Mouse (Mus musculus): ENCODE results near the gene Soat2. TPM values are rescaled to one million over a fixed set of nuclear protein-coding genes. Genes with fewer than 3 reads are reported as not detected.

The Soat2 gene
- polyA plus RNA-seq, 1 experiment from 2014 or later, result 0.53 TPM

DNA sequence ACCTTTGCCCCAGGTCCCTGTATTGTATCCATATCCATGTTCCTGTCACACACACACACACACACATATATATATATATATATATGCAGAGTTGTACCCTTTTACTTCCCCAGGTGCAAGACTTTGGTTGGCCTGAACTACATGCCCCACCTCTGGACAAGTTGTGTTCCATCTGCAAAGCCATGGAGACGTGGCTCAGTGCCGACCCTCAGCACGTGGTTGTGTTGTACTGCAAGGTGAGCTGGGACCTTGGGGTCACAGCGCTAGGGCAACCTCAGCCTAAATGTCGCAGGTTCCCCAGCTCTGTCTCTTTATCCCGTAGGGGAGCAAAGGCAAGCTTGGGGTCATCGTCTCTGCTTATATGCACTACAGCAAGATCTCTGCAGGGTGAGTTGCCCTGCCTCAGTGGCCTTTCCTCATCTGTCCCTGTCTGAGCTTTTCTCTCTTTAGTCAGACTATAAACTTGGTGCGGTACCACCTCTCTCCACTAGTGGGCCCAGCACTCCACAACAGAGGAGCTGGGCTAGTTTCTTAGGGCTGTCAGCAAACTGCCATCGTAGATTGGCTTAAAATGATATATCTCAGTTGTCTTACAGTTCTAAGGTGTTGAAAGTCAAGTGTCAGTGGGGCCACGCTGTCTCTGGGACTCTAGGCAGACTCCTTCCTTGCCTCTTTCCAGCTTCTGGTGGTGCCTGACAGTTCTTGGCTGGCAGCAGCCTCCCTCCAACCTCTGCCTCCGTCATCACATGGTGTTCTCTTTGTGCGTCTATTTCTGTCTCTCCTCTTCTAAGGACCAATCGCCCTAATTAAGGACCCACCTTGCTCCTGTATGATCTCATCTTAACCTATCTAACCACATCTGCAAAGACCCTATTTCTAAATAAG, 42.4 kb upstream of the Soat2 start:
- no peak for ATAC-seq (ENCODE audit: extremely low read depth, insufficient number of reproducible peaks, low FRiP score, low TSS enrichment)
- 38% methylated on average over 13 of the region's 13 CpGs for WGBS
- Histone ChIP-seq H3K4me2 (0 out of 2 replicates have a peak overlapping the region, but pooled peaks have one; percentile 89), H3K36me3 (peaks cover 70% of the 10 kb centered on the region), H3K27ac (replicated peaks) (0 out of 2 replicates have a peak overlapping the region, but pooled peaks have one; percentile 22), H3K9me3 (no peaks in the 10 kb centered on the region), H3K9ac (no peak overlapping the region), H3K27me3 (replicated peaks) (0 out of 2 replicates have a peak, but pooled peaks cover 15% of the 10 kb centered on the region), H3K4me1 (peaks cover 69% of the 10 kb centered on the region), H3K4me3 (no peak overlapping the region)

DNA sequence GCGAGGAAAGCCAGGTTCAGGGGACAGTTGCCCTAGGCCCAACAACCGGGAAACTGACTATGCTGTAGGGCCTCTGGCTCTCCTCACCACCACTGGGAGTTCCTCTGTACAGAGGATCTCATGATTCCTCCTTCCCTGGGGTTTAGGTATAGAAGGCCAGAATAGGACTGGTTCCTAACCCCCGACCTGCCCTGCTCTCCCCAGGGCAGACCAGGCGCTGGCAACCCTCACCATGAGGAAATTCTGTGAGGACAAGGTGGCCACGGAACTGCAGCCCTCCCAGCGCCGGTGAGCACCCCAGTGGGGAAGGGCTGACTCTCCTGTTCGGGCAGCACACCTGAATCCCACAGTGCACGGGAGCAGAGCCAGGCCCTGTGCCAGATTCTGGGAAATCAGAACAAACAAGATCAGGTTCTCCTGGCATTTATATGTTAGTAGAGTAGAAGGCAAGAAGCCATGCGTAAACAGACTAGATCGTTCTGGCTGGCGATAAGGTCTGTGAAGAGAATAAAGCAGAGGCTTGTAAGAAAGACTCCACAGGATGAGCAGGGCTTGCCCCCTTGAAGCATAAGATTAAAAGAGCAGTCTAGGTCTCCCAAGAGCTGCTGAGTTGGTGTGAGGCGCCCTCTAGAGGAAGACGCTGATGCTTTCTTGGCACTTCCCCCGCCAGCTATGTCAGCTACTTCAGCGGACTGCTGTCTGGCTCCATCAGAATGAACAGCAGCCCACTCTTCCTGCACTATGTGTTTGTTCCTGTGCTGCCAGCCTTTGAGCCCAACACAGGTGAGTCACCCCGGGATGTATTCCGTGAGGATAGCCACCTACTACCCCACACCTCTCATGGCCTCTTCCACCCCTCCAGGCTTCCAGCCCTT, 41.4 kb upstream of the Soat2 start:
- Histone ChIP-seq H3K4me2 (no peak overlapping the region), H3K27ac (replicated peaks) (peak overlapping the region; percentile 22; the same call in 1 of the 2 replicates), H3K27me3 (replicated peaks) (0 out of 2 replicates have a peak, but pooled peaks cover 15% of the 10 kb centered on the region), H3K4me1 (peaks cover 60% of the 10 kb centered on the region), H3K4me3 (no peak overlapping the region), H3K9me3 (no peaks in the 10 kb centered on the region), H3K9ac (peak overlapping the region; percentile 30), H3K36me3 (peaks cover 79% of the 10 kb centered on the region)
- no peak for ATAC-seq (ENCODE audit: extremely low read depth, insufficient number of reproducible peaks, low FRiP score, low TSS enrichment)
- WGBS, result 51% methylated on average over 18 of the region's 18 CpGs

DNA sequence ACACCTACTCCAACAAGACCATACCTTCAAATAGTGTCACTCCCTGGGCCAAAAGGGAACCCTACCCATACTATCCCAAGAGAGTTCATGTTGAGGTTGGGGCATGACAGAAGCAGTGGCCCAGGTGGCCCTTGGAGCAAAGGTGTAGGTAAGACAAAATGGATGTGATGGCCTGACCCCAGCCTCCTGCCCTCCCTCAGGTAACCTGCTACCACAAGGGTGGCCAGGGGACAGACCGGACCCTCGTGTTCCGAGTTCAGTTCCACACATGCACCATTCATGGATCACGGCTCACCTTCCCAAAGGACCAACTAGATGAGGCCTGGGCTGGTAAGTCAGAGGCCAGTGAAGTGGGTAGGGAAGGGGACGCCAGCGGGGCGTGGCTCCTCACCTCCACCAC, 40.1 kb upstream of the Soat2 start:
- ATAC-seq (ENCODE audit: extremely low read depth, insufficient number of reproducible peaks, low FRiP score, low TSS enrichment), result no peak
- no peak overlapping the region for H3K9ac ChIP-seq
- no peak overlapping the region for H3K27ac ChIP-seq (replicated peaks)
- H3K36me3 ChIP-seq, result peaks cover 90% of the 10 kb centered on the region
- 93% methylated on average over 7 of the region's 7 CpGs for WGBS
- no peak overlapping the region for H3K4me2 ChIP-seq
- peaks cover 46% of the 10 kb centered on the region for H3K4me1 ChIP-seq
- 0 out of 2 replicates have a peak, but pooled peaks cover 14% of the 10 kb centered on the region for H3K27me3 ChIP-seq (replicated peaks)
- H3K9me3 ChIP-seq, result no peaks in the 10 kb centered on the region
- H3K4me3 ChIP-seq, result no peak overlapping the region

DNA sequence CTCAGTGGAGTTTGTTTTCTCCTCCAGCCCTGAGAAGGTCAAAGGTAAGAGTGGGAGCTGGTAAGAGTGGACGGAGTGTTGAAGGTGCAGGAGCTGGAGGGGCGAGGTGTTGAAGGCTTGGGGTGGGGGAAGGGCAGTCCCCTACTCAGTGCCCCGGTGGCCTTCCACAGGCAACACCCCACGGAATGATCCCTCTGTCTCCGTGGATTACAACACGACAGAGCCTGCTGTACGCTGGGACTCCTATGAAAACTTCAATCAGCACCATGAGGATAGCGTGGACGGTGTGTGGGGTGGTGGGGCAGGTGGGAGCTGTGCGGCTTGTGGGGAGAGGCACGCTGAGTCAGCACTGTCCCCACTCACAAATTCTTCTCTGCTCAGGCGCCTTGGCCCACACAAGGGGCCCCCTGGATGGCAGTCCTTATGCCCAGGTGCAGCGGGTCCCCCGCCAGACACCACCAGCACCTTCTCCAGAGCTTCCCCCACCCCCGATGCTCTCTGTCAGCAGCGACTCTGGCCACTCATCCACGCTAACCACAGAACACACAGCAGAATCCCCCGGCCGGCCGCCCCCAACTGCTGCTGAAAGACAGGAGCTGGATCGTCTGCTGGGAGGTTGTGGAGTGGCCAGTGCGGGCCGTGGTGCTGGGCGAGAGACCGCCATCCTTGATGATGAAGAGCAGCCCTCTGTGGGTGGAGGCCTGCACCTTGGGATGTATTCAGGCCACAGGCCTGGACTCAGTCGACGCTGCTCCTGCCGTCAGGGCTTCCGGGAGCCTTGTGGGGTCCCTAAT, 39.4 kb upstream of the Soat2 start:
- WGBS, result 71% methylated on average over 29 of the region's 29 CpGs
- Histone ChIP-seq H3K9me3 (no peaks in the 10 kb centered on the region), H3K27ac (replicated peaks) (no peak overlapping the region), H3K27me3 (replicated peaks) (0 out of 2 replicates have a peak, but pooled peaks cover 13% of the 10 kb centered on the region), H3K4me1 (peaks cover 41% of the 10 kb centered on the region), H3K4me3 (no peak overlapping the region), H3K9ac (peak overlapping the region; percentile 47; the same call in 1 of the 2 replicates), H3K36me3 (peaks cover 95% of the 10 kb centered on the region), H3K4me2 (no peak overlapping the region)
- no peak for ATAC-seq (ENCODE audit: extremely low read depth, insufficient number of reproducible peaks, low FRiP score, low TSS enrichment)

DNA sequence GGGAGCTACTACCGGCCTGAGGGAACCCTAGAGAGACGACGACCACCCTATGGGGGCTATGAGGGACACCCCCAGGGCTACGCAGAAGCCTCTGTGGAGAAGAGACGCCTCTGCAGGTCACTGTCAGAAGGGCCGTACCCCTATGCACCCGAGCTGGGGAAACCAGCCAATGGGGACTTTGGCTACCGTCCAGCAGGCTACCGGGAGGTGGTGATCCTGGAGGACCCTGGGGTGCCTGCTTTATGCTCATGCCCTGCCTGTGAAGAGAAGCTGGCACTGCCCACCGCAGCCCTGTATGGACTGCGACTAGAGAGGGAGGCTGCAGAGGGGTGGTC, 38.9 kb upstream of the Soat2 start:
- no peak for ATAC-seq (ENCODE audit: extremely low read depth, insufficient number of reproducible peaks, low FRiP score, low TSS enrichment)
- 80% methylated on average over 11 of the region's 11 CpGs for WGBS
- H3K27me3 ChIP-seq (replicated peaks), result 0 out of 2 replicates have a peak, but pooled peaks cover 8% of the 10 kb centered on the region
- no peaks in the 10 kb centered on the region for H3K9me3 ChIP-seq
- H3K4me1 ChIP-seq, result peaks cover 39% of the 10 kb centered on the region
- H3K4me3 ChIP-seq, result no peak overlapping the region
- no peak overlapping the region for H3K9ac ChIP-seq
- H3K4me2 ChIP-seq, result no peak overlapping the region
- H3K27ac ChIP-seq (replicated peaks), result no peak overlapping the region
- peaks cover 99% of the 10 kb centered on the region for H3K36me3 ChIP-seq

DNA sequence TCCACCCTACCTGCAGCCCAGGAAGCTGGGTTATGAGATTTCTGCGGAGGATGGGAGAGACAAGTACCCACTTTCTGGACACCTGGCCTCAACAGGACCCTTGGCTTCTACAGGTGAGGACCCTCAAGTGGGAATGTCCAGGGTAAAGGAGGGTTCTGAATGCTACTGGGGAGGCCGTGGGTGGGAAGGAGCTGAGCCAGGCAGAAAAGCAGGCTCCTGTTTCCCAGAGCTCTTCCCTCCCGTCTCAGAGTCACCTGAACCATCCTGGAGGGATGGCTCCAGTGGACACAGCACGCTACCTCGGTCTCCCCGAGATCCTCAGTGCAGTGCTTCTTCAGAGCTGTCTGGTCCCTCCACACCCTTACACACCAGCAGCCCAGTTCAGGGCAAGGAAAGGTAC, 38.1 kb upstream of the Soat2 start:
- WGBS, result 76% methylated on average over 6 of the region's 6 CpGs
- ATAC-seq (ENCODE audit: extremely low read depth, insufficient number of reproducible peaks, low FRiP score, low TSS enrichment), result no peak
- Histone ChIP-seq H3K36me3 (peaks cover 99% of the 10 kb centered on the region), H3K4me2 (no peak overlapping the region), H3K27ac (replicated peaks) (no peak overlapping the region), H3K9ac (no peak overlapping the region), H3K9me3 (no peaks in the 10 kb centered on the region), H3K27me3 (replicated peaks) (0 out of 2 replicates have a peak, but pooled peaks cover 1% of the 10 kb centered on the region), H3K4me1 (peaks cover 38% of the 10 kb centered on the region), H3K4me3 (no peak overlapping the region)

DNA sequence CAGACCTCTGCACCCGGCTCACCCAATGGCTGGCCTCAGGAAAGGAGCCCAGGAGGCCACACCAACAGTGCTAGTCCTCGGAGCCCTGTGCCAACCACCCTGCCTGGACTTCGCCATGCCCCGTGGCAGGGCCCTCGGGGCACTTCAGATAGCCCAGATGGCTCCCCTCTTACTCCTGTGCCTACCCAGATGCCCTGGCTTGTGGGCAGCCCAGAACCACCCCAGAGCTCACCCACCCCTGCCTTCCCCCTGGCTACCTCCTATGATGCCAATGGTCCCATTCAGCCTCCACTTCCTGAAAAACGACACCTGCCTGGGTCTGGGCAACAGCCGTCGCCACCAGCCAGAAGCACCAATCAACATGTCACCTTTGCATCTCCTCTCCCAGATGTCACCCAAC, 37.5 kb upstream of the Soat2 start:
- no peak overlapping the region for H3K4me2 ChIP-seq
- no peak overlapping the region for H3K4me3 ChIP-seq
- no peak overlapping the region for H3K27ac ChIP-seq (replicated peaks)
- no peaks in the 10 kb centered on the region for H3K27me3 ChIP-seq (replicated peaks)
- peaks cover 99% of the 10 kb centered on the region for H3K36me3 ChIP-seq
- no peak overlapping the region for H3K9ac ChIP-seq
- no peaks in the 10 kb centered on the region for H3K9me3 ChIP-seq
- ATAC-seq (ENCODE audit: extremely low read depth, insufficient number of reproducible peaks, low FRiP score, low TSS enrichment), result no peak
- peaks cover 33% of the 10 kb centered on the region for H3K4me1 ChIP-seq
- 71% methylated on average over 8 of the region's 8 CpGs for WGBS

DNA sequence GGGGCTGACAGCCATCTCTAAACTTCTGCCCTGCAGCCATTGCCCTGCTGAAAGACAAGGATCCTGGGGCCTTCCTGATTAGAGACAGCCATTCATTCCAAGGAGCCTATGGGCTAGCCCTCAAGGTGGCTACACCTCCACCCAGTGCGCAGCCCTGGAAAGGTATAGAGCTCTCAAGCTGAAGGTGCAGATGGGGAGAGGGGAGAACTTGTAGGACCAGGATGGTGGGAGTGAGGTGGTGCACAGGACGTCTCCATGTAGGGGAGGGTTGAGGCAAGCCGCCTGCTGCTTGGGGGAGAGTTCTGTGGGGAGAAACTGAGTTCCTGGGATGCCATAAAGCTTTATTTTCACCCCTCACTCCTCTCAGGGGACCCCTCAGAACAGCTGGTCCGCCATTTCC, 36.7 kb upstream of the Soat2 start:
- Histone ChIP-seq H3K9ac (no peak overlapping the region), H3K36me3 (peaks cover 99% of the 10 kb centered on the region)
- WGBS, result 78% methylated on average over 4 of the region's 4 CpGs

DNA sequence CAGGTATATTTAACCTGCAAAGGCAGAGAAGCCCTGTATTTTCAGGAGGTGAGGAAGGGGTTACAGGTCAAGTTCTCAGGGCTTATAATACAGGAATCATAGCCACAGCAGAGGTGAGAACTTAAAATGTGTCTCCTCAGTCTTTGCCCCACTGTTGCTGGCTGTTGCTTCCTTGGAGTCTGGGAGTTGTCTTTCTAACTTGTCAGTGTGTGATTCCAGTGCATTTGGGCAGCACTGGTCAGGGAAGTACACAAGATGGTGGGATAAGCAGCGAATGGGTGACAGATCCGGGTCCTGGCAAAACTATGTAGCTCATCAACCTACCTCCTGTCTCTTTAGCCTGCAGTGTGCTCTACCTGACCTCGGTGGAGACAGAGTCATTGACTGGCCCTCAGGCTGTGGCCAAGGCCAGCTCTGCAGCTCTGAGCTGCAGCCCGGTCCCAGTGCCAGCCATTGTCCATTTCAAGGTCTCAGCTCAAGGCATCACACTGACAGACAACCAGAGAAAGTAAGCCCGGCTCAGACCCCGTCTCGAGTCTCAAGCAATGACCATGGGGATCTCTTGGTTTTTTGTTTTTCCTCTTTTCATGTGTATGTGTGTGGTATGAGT, 35.6 kb upstream of the Soat2 start:
- H3K4me3 ChIP-seq, result no peak overlapping the region
- H3K27ac ChIP-seq (replicated peaks), result no peak overlapping the region
- WGBS, result 77% methylated on average over 7 of the region's 7 CpGs
- ATAC-seq (ENCODE audit: extremely low read depth, insufficient number of reproducible peaks, low FRiP score, low TSS enrichment), result no peak
- H3K9me3 ChIP-seq, result no peaks in the 10 kb centered on the region
- H3K9ac ChIP-seq, result no peak overlapping the region
- H3K4me1 ChIP-seq, result peaks cover 23% of the 10 kb centered on the region
- H3K36me3 ChIP-seq, result peaks cover 100% of the 10 kb centered on the region
- H3K27me3 ChIP-seq (replicated peaks), result no peaks in the 10 kb centered on the region
- H3K4me2 ChIP-seq, result no peak overlapping the region

More for the DNA sequence above, 36.7 kb upstream of the Soat2 start:
- no peak for ATAC-seq (ENCODE audit: extremely low read depth, insufficient number of reproducible peaks, low FRiP score, low TSS enrichment)
- Histone ChIP-seq H3K9me3 (no peaks in the 10 kb centered on the region), H3K27me3 (replicated peaks) (no peaks in the 10 kb centered on the region), H3K4me2 (no peak overlapping the region), H3K4me3 (no peak overlapping the region), H3K4me1 (peaks cover 28% of the 10 kb centered on the region), H3K27ac (replicated peaks) (no peak overlapping the region)

DNA sequence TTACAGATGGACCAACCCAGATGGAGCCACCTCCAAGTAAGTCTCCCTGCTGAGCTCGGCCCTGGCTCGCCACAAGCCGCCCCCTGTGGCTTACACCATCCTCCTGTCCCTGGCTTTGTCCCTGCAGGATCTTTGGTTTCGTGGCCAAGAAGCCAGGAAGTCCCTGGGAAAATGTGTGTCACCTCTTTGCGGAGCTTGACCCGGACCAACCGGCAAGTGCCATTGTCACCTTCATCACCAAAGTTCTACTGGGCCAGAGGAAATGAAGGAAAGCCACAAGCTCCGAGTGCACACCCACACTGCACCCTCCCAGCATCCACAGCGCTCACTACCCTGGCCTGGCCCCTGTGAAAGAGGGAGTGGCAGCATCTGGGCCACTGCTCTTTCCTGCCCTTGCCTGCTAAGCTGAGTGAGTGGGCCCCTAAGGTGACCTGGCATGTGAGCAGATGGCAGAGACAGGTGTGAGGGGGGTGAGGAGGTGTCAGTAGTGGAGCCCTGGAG, 34.5 kb upstream of the Soat2 start:
- no peak overlapping the region for H3K4me3 ChIP-seq
- H3K36me3 ChIP-seq, result peaks cover 98% of the 10 kb centered on the region
- no peak overlapping the region for H3K27ac ChIP-seq (replicated peaks)

More for the DNA sequence above, 34.5 kb upstream of the Soat2 start:
- ATAC-seq (ENCODE audit: extremely low read depth, insufficient number of reproducible peaks, low FRiP score, low TSS enrichment), result no peak
- 68% methylated on average over 9 of the region's 9 CpGs for WGBS
- Histone ChIP-seq H3K4me2 (no peak overlapping the region), H3K9me3 (no peaks in the 10 kb centered on the region), H3K4me1 (peaks cover 20% of the 10 kb centered on the region; the same call in 1 of the 2 replicates), H3K27me3 (replicated peaks) (no peaks in the 10 kb centered on the region), H3K9ac (no peak overlapping the region)
